ENCODE assay signal across 24 mouse cellular contexts in genomic region chr3:88163847-88164246, GRCm38 (mm10). TPM values are rescaled to one million over a fixed set of nuclear protein-coding genes. Genes with fewer than 3 reads are reported as not detected.
DNase-seq lines count a peak whose midpoint lies in the region; ATAC-seq lines count a peak whose summit lies in the region.
"Had no signal": no experiment of that assay in that cellular context is flagged by ENCODE, and none has a peak within 500 bp of the region (broad histone marks: within the 10 kb centered on the region; RNA-seq: fewer than 3 reads in every experiment).

No protein-coding gene starts in this region.

- no peaks in the 10 kb centered on the region for H3K27me3 ChIP-seq in forebrain, embryonic 13.5 days
- H3K27me3 ChIP-seq in forebrain, embryonic 16.5 days (replicated peaks; ENCODE audit: control insufficient read depth, insufficient read depth, low read length) = no peaks in the 10 kb centered on the region
- no peaks in the 10 kb centered on the region for H3K27me3 ChIP-seq in hindbrain, embryonic 12.5 days
- H3K27me3 ChIP-seq in hindbrain, embryonic 14.5 days (ENCODE audit: control insufficient read depth, insufficient read depth, low read length) = no peaks in the 10 kb centered on the region
- no peaks in the 10 kb centered on the region for H3K27me3 ChIP-seq in limb, embryonic 12.5 days
- H3K27me3 ChIP-seq in limb, embryonic 10.5 days (ENCODE audit: low read depth, poor library complexity, severe bottlenecking) = no peaks in the 10 kb centered on the region
- H3K27me3 ChIP-seq: liver, embryonic 15.5 days; lung, embryonic 15.5 days; megakaryocyte, embryonic 14.5 days; neural tube, embryonic 15.5 days had no signal

- DNase-seq in cerebellum, adult 11-12 months = peak; percentile 46
- no peak for DNase-seq in cerebellum, postnatal 14 days
- DNase-seq in hindbrain, embryonic 14.5 days (ENCODE audit: low spot score) = no peak
- DNase-seq in limb, embryonic 10.5 days (ENCODE audit: low spot score) = no peak
- DNase-seq: adrenal gland, adult 8-10 months; cerebellum, postnatal 36 days; gastrocnemius, postnatal 10 days; liver; lung, postnatal 36 days; right cerebral cortex, adult 18-20 months; right cerebral cortex, postnatal 4 days; thymus, postnatal 36 days had no signal

- H3K9ac ChIP-seq in forebrain, embryonic 13.5 days = 0 out of 2 replicates have a peak overlapping the region, but pooled peaks have one; percentile 13
- H3K9ac ChIP-seq in forebrain, embryonic 16.5 days (replicated peaks; ENCODE audit: low read depth, low read length) = no peak overlapping the region
- H3K9ac ChIP-seq in hindbrain, embryonic 12.5 days = 0 out of 2 replicates have a peak overlapping the region, but pooled peaks have one; percentile 23
- H3K9ac ChIP-seq in hindbrain, embryonic 14.5 days = no peak overlapping the region
- 0 out of 2 replicates have a peak overlapping the region, but pooled peaks have one; percentile 23 for H3K9ac ChIP-seq in limb, embryonic 12.5 days (replicated peaks)
- H3K9ac ChIP-seq: liver, embryonic 15.5 days; lung, embryonic 15.5 days; neural tube, embryonic 15.5 days had no signal

- H3K9me3 ChIP-seq in forebrain, embryonic 13.5 days (replicated peaks) = no peaks in the 10 kb centered on the region
- no peaks in the 10 kb centered on the region for H3K9me3 ChIP-seq in forebrain, embryonic 16.5 days (ENCODE audit: control insufficient read depth, low read length)
- no peaks in the 10 kb centered on the region for H3K9me3 ChIP-seq in hindbrain, embryonic 12.5 days (replicated peaks)
- H3K9me3 ChIP-seq in hindbrain, embryonic 14.5 days (ENCODE audit: control insufficient read depth, low read length) = no peaks in the 10 kb centered on the region
- H3K9me3 ChIP-seq in limb, embryonic 12.5 days = no peaks in the 10 kb centered on the region
- H3K9me3 ChIP-seq in limb, embryonic 10.5 days (replicated peaks) = no peaks in the 10 kb centered on the region
- H3K9me3 ChIP-seq: hindbrain, embryonic 10.5 days; liver, embryonic 15.5 days; lung, embryonic 15.5 days; megakaryocyte, embryonic 14.5 days; neural tube, embryonic 15.5 days had no signal

- peaks cover 15% of the 10 kb centered on the region for H3K4me1 ChIP-seq in forebrain, embryonic 13.5 days
- peaks cover 5% of the 10 kb centered on the region for H3K4me1 ChIP-seq in forebrain, embryonic 16.5 days (replicated peaks; ENCODE audit: control insufficient read depth, insufficient read depth, low read length)
- H3K4me1 ChIP-seq in hindbrain, embryonic 12.5 days = no peaks in the 10 kb centered on the region
- H3K4me1 ChIP-seq in hindbrain, embryonic 14.5 days (replicated peaks; ENCODE audit: control insufficient read depth, insufficient read depth, low read length) = no peaks in the 10 kb centered on the region
- H3K4me1 ChIP-seq in limb, embryonic 12.5 days (replicated peaks) = no peaks in the 10 kb centered on the region
- no peaks in the 10 kb centered on the region for H3K4me1 ChIP-seq in limb, embryonic 10.5 days
- H3K4me1 ChIP-seq: liver, embryonic 15.5 days; lung, embryonic 15.5 days; neural tube, embryonic 15.5 days had no signal

- no peak overlapping the region for H3K4me2 ChIP-seq in forebrain, embryonic 13.5 days
- H3K4me2 ChIP-seq in forebrain, embryonic 16.5 days (ENCODE audit: low read length) = no peak overlapping the region
- H3K4me2 ChIP-seq in hindbrain, embryonic 12.5 days (replicated peaks) = no peak overlapping the region
- no peak overlapping the region for H3K4me2 ChIP-seq in hindbrain, embryonic 14.5 days (replicated peaks)
- no peak overlapping the region for H3K4me2 ChIP-seq in limb, embryonic 12.5 days
- H3K4me2 ChIP-seq: liver, embryonic 15.5 days; lung, embryonic 15.5 days; neural tube, embryonic 15.5 days had no signal

- 43% methylated on average over 3 of the region's 3 CpGs for WGBS in forebrain, embryonic 13.5 days
- 41% methylated on average over 3 of the region's 3 CpGs for WGBS in forebrain, embryonic 16.5 days
- 73% methylated on average over 3 of the region's 3 CpGs for WGBS in hindbrain, embryonic 12.5 days
- 77% methylated on average over 3 of the region's 3 CpGs for WGBS in hindbrain, embryonic 14.5 days
- WGBS in limb, embryonic 12.5 days = 83% methylated on average over 3 of the region's 3 CpGs
- 83% methylated on average over 3 of the region's 3 CpGs for WGBS in limb, embryonic 10.5 days

- ATAC-seq in forebrain, embryonic 13.5 days = no peak
- no peak for ATAC-seq in forebrain, embryonic 16.5 days
- ATAC-seq in hindbrain, embryonic 12.5 days (ENCODE audit: low FRiP score) = no peak
- no peak for ATAC-seq in hindbrain, embryonic 14.5 days (ENCODE audit: low FRiP score)
- ATAC-seq in limb, embryonic 12.5 days (ENCODE audit: insufficient number of reproducible peaks, insufficient read depth, low FRiP score, low TSS enrichment, low read depth) = no peak
- ATAC-seq: activated CD4-positive, CD25-positive, alpha-beta regulatory T cell, adult 4 months; intestine, postnatal 0 days had no signal

- no peak overlapping the region for H3K4me3 ChIP-seq in forebrain, embryonic 13.5 days
- no peak overlapping the region for H3K4me3 ChIP-seq in forebrain, embryonic 16.5 days (replicated peaks; ENCODE audit: low read length)
- H3K4me3 ChIP-seq in hindbrain, embryonic 12.5 days = no peak overlapping the region
- H3K4me3 ChIP-seq in hindbrain, embryonic 14.5 days (replicated peaks; ENCODE audit: low read length) = no peak overlapping the region
- H3K4me3 ChIP-seq in limb, embryonic 12.5 days (replicated peaks) = no peak overlapping the region
- H3K4me3 ChIP-seq in limb, embryonic 10.5 days = no peak overlapping the region
- H3K4me3 ChIP-seq: hindbrain, embryonic 10.5 days; left cerebral cortex, adult 2 months; liver, embryonic 15.5 days; lung, embryonic 15.5 days; megakaryocyte, embryonic 14.5 days; neural tube, embryonic 15.5 days had no signal

- H3K27ac ChIP-seq in forebrain, embryonic 13.5 days = no peak overlapping the region
- no peak overlapping the region for H3K27ac ChIP-seq in forebrain, embryonic 16.5 days (ENCODE audit: low read length)
- H3K27ac ChIP-seq in hindbrain, embryonic 12.5 days = no peak overlapping the region
- no peak overlapping the region for H3K27ac ChIP-seq in hindbrain, embryonic 14.5 days
- no peak overlapping the region for H3K27ac ChIP-seq in limb, embryonic 12.5 days
- no peak overlapping the region for H3K27ac ChIP-seq in limb, embryonic 10.5 days
- H3K27ac ChIP-seq: liver, embryonic 15.5 days; lung, embryonic 15.5 days; neural tube, embryonic 15.5 days had no signal

- peaks cover 96% of the 10 kb centered on the region for H3K36me3 ChIP-seq in forebrain, embryonic 13.5 days (ENCODE audit: poor library complexity, severe bottlenecking)
- peaks cover 32% of the 10 kb centered on the region for H3K36me3 ChIP-seq in forebrain, embryonic 16.5 days (ENCODE audit: control insufficient read depth, insufficient read depth)
- peaks cover 85% of the 10 kb centered on the region for H3K36me3 ChIP-seq in hindbrain, embryonic 12.5 days
- peaks cover 97% of the 10 kb centered on the region for H3K36me3 ChIP-seq in hindbrain, embryonic 14.5 days (replicated peaks; ENCODE audit: control insufficient read depth, insufficient read depth)
- H3K36me3 ChIP-seq in limb, embryonic 12.5 days = peaks cover 96% of the 10 kb centered on the region
- peaks cover 98% of the 10 kb centered on the region for H3K36me3 ChIP-seq in limb, embryonic 10.5 days

RNA-seq across cellular contexts. Expression of gene Mef2d, which starts 21.7 kb away (rescaled TPM):
- polyA plus RNA-seq in forebrain, embryonic 13.5 days (2015; fragmentation: Nextera tagmentation; extraction: Ambion mirVana) = 15.0 and 16.5 TPM in 2 replicates
- 25.1 and 28.3 TPM in 2 replicates for polyA plus RNA-seq in forebrain, embryonic 16.5 days (2015; fragmentation: Nextera tagmentation; extraction: Ambion mirVana)
- polyA plus RNA-seq in hindbrain, embryonic 12.5 days (2016; fragmentation: Nextera tagmentation; extraction: Ambion mirVana) = 17.7 and 20.7 TPM in 2 replicates
- 20.4 and 22.4 TPM in 2 replicates for polyA plus RNA-seq in hindbrain, embryonic 14.5 days (2014; fragmentation: Nextera tagmentation; extraction: Ambion mirVana)
- 12.1 and 14.3 TPM in 2 replicates for polyA plus RNA-seq in limb, embryonic 12.5 days (2016; fragmentation: Nextera tagmentation; extraction: Ambion mirVana)
- 12.3 and 14.0 TPM in 2 replicates for polyA plus RNA-seq in limb, embryonic 10.5 days (2016; fragmentation: Nextera tagmentation; extraction: Ambion mirVana)

Comparison
In these comparisons a context has a peak if more than half of its experiments do, and no peak if none do; other contexts are left out.
1. H3K9ac ChIP-seq: peak in forebrain, embryonic 13.5 days (single experiment), hindbrain, embryonic 12.5 days (single experiment) and limb, embryonic 12.5 days (single experiment); none in forebrain, embryonic 16.5 days (single experiment) and hindbrain, embryonic 14.5 days (single experiment).